Mouse (Mus musculus): Measurements from ENCODE around the gene Cbx4.

- TF ChIP-seq CTCF (IDR thresholded peaks at IDR 0.05; ENCODE audit: control insufficient read depth, insufficient read depth, insufficient read length), result no peak
- TF ChIP-seq MYOD1 (IDR thresholded peaks at IDR 0.05; ENCODE audit: control insufficient read depth, insufficient read length, low read depth), result no peak
- TF ChIP-seq MAX (IDR thresholded peaks at IDR 0.05), result no peak
These were observed 41.3 kb downstream of the Cbx4 start for GRCm38 (mm10) chr11:119044551-119045337.

Measured in C2C12 (cell line).